Mouse (Mus musculus) midbrain, postnatal 0 days (tissue): ENCODE measurements around the gene Mpdu1. TPM values are rescaled to one million over a fixed set of nuclear protein-coding genes. Genes with fewer than 3 reads are reported as not detected.

Experiments
- ATAC-seq: fragments of 200-750 bp; cut with Nextera tagmentation; 2 replicates; pipeline ENCODE4 v1.8.0; 2017; ENCODE audit warnings: moderate number of reproducible peaks, mild to moderate bottlenecking, moderate TSS enrichment, moderate library complexity; ENCODE audit not compliant: low FRiP score
- DNase-seq: peaks from one replicate; pipeline ENCODE4 v3.0.0-alpha.2; 2015; ENCODE audit warnings: low spot score
- H3K27ac ChIP-seq: fragments of 300-500 bp; sonication (generic); 2 replicates; pipeline ENCODE4 v1.5.1; 2014; ENCODE audit warnings: low read depth, mild to moderate bottlenecking, low read length, mixed read lengths
- H3K27me3 ChIP-seq: fragments of 300-500 bp; sonication (generic); 2 replicates; pipeline ENCODE4 v1.6.1; 2014; ENCODE audit warnings: low read length, control low read depth, mixed read lengths; ENCODE audit not compliant: insufficient read depth
- H3K36me3 ChIP-seq: fragments of 300-500 bp; sonication (generic); 2 replicates; pipeline ENCODE4 v1.6.1; 2014; ENCODE audit warnings: low read length, control low read depth, mixed read lengths; ENCODE audit not compliant: insufficient read depth
- H3K4me1 ChIP-seq: fragments of 300-500 bp; sonication (generic); 2 replicates; pipeline ENCODE4 v1.6.1; 2014; ENCODE audit warnings: mild to moderate bottlenecking, control low read depth, antibody characterized with exemption, low read length, mixed read lengths; ENCODE audit not compliant: insufficient read depth
- H3K4me2 ChIP-seq: fragments of 300-500 bp; sonication (generic); 2 replicates; pipeline ENCODE4 v1.6.1; 2014; ENCODE audit warnings: low read depth, mild to moderate bottlenecking, low read length, mixed read lengths; ENCODE audit not compliant: poor library complexity, severe bottlenecking
- H3K4me3 ChIP-seq: fragments of 300-500 bp; sonication (generic); 2 replicates; pipeline ENCODE4 v1.5.1; 2014; ENCODE audit warnings: low read depth, mild to moderate bottlenecking, low read length, moderate library complexity
- H3K9ac ChIP-seq: fragments of 300-500 bp; sonication (generic); replicated peaks from 2 replicates; pipeline ENCODE4 v1.6.1; 2014; ENCODE audit warnings: mild to moderate bottlenecking, low read length, moderate library complexity, mixed read lengths; ENCODE audit not compliant: poor library complexity, severe bottlenecking
- H3K9me3 ChIP-seq: fragments of 300-500 bp; sonication (generic); 2 replicates; pipeline ENCODE4 v1.6.1; 2016; ENCODE audit warnings: low read length, control low read depth
- CTCF ChIP-seq: IDR thresholded peaks from 2 replicates; pipeline ENCODE4 v1.5.1; 2016; ENCODE audit warnings: antibody characterized with exemption, mild to moderate bottlenecking
- WGBS: fragments of 180-500 bp; shearing (Covaris S2); extraction: QIAGEN DNeasy Blood & Tissue Kit; methylation state at CpG from one replicate; pipeline ENCODE4 v1.1.7; 2014; 5-methylcytosine and 5-hydroxymethylcytosine counted together
- polyA plus RNA-seq: library from polyadenylated mRNA; unstranded; fragments of >200 nt; fragmentation: Nextera tagmentation; extraction: Ambion mirVana; gene quantifications from 2 replicates; pipeline ENCODE4 v1.2.1, GENCODE M21; 2015
- total RNA-seq: library from RNA; depleted of rRNA; stranded (reverse); fragments of >200 nt; gene quantifications from 2 replicates; pipeline ENCODE4 v1.2.3, GENCODE M21; 2014

Mpdu1 gene
- total and polyA plus RNA-seq, 2 experiments from 2014 or later, result 118 to 278 TPM

DNA sequence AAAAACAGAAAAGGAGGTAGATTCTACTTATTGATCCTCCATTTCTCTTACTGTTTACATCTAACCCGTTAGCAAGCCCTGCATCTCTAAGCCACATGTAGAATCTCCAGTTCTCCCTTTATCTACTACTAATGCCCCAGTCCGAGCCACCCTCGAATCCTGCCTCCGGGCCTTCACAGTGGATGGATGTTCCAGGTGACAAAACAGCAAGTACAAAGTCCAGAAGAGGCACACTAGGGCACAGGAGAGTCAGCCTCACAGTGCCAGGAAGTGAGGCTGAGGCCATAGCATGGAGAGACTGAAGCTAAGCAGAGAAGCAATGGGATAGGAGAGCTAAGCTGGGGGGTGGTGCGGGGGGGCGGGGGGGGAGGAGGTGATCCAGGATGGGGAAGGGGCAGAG is 30.4 kb upstream of the Mpdu1 start:
- TF ChIP-seq CTCF, result no peak
- WGBS, result 94% methylated on average over 6 of the region's 6 CpGs
- Histone ChIP-seq H3K4me2 (no peak overlapping the region), H3K36me3 (no peaks in the 10 kb centered on the region), H3K4me3 (no peak overlapping the region), H3K9me3 (no peaks in the 10 kb centered on the region), H3K27ac (no peak overlapping the region), H3K9ac (no peak overlapping the region), H3K4me1 (peaks cover 5% of the 10 kb centered on the region; the same call in 1 of the 2 replicates), H3K27me3 (no peaks in the 10 kb centered on the region)
- ATAC-seq (no peak), DNase-seq (no peak)

DNA sequence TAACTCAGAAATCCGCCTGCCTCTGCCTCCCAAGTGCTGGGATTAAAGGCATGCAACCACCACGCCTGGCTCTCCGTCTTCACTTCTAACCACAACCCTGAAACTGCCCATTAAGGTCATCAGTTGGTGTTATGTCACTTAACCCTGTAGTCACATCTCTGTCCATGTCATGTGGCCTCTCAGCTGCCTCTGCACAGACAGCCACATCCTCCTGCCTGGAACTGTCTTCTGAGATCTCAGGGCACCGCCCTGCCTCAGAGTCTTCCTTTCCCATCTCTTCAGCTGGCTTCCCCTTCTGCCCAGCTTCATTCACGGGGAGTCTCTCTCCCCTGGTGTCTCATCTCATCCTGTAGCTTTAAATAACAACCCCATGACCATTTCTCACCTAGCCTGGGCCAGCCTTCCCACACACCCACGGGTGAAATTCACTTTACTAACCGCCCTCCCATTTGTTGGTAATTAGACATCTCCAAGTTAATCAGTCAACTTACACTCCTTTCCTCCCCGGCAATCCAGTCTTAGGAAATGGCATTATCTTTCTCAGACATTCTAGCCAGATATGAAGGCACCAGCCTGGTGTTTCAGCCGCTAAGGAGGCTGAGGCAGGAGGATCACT is 29.9 kb upstream of the Mpdu1 start:
- ATAC-seq, result no peak
- Histone ChIP-seq H3K27ac (no peak overlapping the region), H3K4me1 (peaks cover 5% of the 10 kb centered on the region; the same call in 1 of the 2 replicates), H3K27me3 (no peaks in the 10 kb centered on the region), H3K9ac (no peak overlapping the region), H3K4me2 (no peak overlapping the region), H3K36me3 (no peaks in the 10 kb centered on the region), H3K9me3 (no peaks in the 10 kb centered on the region), H3K4me3 (no peak overlapping the region)
- DNase-seq, result no peak
- WGBS, result 82% methylated on average over 9 of the region's 9 CpGs
- no peak for TF ChIP-seq CTCF

DNA sequence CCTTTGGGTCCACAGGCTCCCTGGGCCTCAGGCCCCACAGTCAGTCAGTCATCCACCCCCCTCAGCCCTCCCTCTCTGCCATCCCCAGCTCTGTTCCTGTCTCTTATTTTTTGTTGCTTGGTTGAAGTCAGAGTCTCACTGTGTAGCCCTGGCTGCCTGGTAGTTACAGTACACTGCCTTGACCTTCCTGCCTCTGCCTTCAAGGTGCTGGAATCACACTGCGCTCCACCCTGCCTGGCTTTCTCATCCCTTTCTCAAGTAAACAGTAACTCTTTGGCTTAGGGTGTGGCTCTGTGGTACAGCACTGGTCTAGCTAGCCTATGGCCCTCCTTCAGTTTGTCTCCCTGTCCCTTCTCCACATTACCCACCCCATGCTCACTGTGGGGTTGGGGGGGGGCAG is 27.4 kb upstream of the Mpdu1 start:
- whole genome bisulfite sequencing, result 92% methylated on average over 1 of the region's 1 CpGs
- ATAC-seq, result no peak

DNA sequence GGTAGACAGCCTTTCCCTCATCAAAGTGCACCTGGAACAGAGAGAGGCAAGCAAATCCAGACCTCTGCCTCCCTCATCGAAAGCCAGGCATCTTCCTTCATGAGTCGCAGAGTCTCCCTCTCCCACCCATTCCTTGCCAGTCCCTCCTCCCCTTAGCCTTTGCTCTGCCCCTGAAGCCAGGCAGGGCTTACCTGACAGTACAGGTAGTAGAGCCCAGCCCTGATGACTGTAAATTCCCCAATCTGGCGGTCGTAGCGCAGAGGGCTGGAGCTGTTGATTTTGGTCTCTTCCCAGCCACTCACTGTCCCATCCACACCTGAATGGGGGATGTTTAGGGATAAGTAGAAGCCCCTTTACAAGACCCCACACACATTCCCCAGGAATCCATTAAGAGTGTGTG is 24.6 kb upstream of the Mpdu1 start:
- no peak overlapping the region for H3K4me3 ChIP-seq
- no peaks in the 10 kb centered on the region for H3K4me1 ChIP-seq
- no peak overlapping the region for H3K27ac ChIP-seq
- no peak overlapping the region for H3K4me2 ChIP-seq
- no peaks in the 10 kb centered on the region for H3K36me3 ChIP-seq
- no peak for DNase-seq
- no peak for TF ChIP-seq CTCF
- no peaks in the 10 kb centered on the region for H3K9me3 ChIP-seq
- H3K27me3 ChIP-seq, result no peaks in the 10 kb centered on the region
- WGBS, result 59% methylated on average over 5 of the region's 5 CpGs
- no peak for ATAC-seq
- no peak overlapping the region for H3K9ac ChIP-seq

More for the DNA sequence above, 27.4 kb upstream of the Mpdu1 start:
- no peak overlapping the region for H3K27ac ChIP-seq
- no peak overlapping the region for H3K4me2 ChIP-seq
- H3K36me3 ChIP-seq, result no peaks in the 10 kb centered on the region
- no peaks in the 10 kb centered on the region for H3K9me3 ChIP-seq
- no peak for TF ChIP-seq CTCF
- H3K4me3 ChIP-seq, result no peak overlapping the region
- H3K9ac ChIP-seq, result no peak overlapping the region
- no peak for DNase-seq
- H3K4me1 ChIP-seq, result no peaks in the 10 kb centered on the region; the same call in 1 of the 2 replicates
- H3K27me3 ChIP-seq, result no peaks in the 10 kb centered on the region

DNA sequence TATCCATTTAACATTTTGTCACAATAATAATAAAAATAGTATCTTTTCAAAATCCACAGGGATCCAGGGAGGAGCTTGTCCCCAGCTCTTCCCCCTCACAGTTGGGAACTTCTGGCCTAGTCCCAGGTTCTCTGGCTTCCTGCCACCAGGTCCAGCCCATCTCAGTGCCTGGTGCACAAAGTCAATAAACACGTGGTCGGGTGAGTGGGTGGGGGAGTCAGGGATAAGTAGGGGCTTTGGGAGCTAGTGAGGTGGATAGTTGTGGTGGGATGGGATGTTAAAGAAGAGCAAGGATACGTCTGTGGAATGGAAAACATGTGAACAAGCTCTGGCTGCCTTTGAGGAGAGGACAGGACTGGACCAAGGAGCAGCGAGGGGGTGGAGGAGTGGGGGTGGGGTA is 23.9 kb upstream of the Mpdu1 start:
- ATAC-seq (no peak), DNase-seq (peak; percentile 64)
- H3K4me2 ChIP-seq, result no peak overlapping the region
- no peak overlapping the region for H3K9ac ChIP-seq
- H3K4me3 ChIP-seq, result no peak overlapping the region
- no peak for TF ChIP-seq CTCF
- no peaks in the 10 kb centered on the region for H3K27me3 ChIP-seq
- no peaks in the 10 kb centered on the region for H3K36me3 ChIP-seq
- H3K9me3 ChIP-seq, result no peaks in the 10 kb centered on the region
- H3K4me1 ChIP-seq, result no peaks in the 10 kb centered on the region
- 13% methylated on average over 4 of the region's 4 CpGs for WGBS
- H3K27ac ChIP-seq, result no peak overlapping the region

DNA sequence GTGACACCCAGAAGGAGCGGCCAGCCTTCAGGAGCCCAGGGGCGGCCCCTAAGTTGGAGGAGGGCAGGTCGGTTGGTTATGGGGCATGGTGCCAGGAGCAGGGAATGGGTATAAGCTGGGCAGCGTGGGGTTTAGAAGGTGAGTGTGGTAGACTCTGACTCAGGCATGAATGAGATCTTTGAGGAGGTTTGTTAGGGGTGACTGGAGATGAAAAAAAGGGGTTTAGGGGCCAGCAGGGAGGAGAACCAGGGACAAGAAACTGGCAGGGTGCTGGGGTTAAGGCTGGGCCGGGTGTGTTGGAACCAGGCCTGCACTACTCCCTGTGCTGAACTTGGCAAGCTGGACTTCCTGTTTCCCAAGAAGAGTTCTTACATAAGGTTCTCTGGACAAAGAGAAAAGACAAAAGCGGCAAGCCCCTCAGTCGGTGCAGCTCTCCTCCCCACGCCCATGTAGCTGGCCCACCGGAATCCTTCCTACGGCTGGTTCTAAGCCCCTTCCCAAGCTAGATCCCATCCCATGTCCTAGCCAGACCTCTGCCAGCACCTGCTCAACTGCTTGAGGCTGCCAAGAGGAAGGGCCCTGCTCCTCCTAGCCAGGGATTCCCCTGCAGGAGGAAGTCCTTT is 23.2 kb upstream of the Mpdu1 start, which contains the start of gene Tnfsf13:
Gene Tnfsf13 (minus strand): TSS at position 259 of the 623 bp plus-strand sequence.
- H3K4me1 ChIP-seq, result peaks cover 5% of the 10 kb centered on the region
- TF ChIP-seq CTCF, result no peak
- H3K27me3 ChIP-seq, result no peaks in the 10 kb centered on the region
- no peak within 1 kb of the TSS for H3K4me3 ChIP-seq
- H3K4me2 ChIP-seq, result no peak within 1 kb of the TSS
- 0 out of 2 replicates have a peak within 1 kb of the TSS, but pooled peaks have one; percentile 26 for H3K27ac ChIP-seq
- WGBS, result 44% methylated on average over 10 of the region's 10 CpGs
- ATAC-seq (no peak), DNase-seq (peak; percentile 55)
- H3K9me3 ChIP-seq, result no peaks in the 10 kb centered on the region
- no peak within 1 kb of the TSS; the same call in 1 of the 2 replicates for H3K9ac ChIP-seq
- no peaks in the 10 kb centered on the region for H3K36me3 ChIP-seq
